Mouse (Mus musculus) kidney, postnatal 10 days (tissue): ENCODE data around the gene Med24.

Experiments
- DNase-seq: peaks from one replicate; pipeline ENCODE4 v3.0.0; 2021; ENCODE audit warnings: mixed read lengths

Gene Med24

DNA sequence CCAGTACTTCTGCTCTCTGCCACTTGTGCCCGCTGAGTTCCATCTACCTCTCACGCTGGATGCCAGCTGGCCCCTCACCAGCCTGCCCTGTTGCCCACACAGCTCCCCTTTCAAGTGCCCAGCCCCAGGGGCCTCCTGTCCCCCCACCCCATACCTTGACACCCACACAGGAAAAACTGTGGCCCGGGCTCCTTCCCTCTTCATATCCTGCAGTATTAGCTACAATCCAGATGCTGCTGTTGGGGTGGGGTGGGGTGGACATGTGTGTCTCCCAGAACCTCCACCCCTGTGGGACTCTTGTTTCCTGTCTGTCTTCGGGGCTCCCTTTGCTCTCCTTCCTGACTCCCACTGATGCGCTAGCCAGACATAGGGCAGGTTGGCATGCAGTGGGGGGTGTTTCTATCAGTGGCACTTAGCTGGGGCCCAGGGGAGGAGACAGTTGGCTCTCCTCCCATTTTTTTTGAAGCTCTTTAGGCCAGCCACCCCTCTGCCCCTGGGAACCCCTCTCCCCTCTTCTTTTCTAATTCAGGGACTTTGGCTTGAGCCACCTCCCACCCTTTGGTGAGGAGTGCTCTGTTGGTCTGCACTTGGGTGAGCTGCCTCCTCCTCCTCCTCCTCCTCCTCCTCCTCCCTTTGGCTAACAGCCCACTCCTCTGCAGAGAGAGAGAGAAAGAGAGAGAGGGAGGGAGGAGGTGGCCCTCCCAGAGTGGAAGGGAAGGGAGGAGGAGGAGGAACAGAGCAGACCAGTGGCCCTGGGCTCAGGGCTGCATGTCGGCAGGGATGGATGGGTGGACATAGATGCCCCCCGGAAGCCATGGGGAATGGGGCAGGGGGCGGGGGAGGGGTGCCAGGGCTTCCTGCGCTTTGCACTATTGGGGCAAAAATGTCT is 36.4 kb upstream of the Med24 start:
- peak; percentile 52 for DNase-seq

DNA sequence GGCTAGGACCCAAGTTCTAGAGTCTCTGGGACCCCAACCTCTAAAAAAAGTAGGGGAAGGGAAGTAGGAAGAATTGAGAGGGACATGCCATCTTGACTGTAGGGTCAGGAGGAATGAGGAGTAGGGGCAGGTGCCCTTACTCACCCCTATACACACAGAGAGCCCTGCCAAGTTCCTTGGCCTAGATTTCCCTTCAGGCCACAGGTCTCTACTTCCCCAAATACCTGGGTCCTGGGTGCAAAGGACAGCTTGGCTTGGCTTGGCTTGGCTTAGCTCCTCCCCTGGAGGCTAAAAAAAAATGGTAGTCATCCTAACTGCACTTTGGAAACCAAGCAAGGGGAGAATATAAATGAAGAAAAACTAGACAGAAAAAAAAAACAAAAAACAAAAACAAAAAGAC is 35.5 kb upstream of the Med24 start:
- no peak for DNase-seq

DNA sequence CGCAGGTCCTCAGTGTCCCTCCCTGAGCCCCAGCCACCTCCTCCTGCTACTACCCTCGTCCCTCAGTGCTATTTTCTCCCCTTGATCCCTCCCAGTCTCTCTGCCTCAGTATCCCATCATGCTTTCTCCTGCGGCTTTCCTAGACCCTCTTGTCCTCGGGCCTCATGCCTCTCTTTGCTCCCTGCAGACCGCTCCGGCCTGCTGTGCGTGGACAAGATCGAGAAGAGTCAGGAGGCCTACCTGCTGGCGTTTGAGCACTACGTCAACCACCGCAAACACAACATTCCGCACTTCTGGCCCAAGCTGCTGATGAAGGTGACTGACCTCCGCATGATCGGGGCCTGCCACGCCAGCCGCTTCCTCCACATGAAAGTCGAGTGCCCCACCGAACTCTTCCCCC is 34.9 kb upstream of the Med24 start:
- no peak for DNase-seq

DNA sequence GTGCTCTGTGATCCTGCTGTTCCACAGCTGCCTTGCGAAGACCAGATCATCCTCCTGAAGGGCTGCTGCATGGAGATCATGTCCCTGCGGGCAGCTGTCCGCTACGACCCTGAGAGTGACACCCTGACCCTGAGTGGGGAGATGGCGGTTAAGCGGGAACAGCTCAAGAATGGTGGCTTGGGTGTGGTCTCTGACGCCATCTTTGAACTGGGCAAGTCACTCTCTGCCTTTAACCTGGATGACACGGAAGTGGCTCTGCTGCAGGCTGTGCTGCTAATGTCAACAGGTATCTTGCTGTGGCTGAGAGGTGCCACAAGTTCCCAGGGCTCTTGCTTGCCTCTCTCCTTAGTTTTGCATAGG is 34.2 kb upstream of the Med24 start:
- DNase-seq, result no peak

DNA sequence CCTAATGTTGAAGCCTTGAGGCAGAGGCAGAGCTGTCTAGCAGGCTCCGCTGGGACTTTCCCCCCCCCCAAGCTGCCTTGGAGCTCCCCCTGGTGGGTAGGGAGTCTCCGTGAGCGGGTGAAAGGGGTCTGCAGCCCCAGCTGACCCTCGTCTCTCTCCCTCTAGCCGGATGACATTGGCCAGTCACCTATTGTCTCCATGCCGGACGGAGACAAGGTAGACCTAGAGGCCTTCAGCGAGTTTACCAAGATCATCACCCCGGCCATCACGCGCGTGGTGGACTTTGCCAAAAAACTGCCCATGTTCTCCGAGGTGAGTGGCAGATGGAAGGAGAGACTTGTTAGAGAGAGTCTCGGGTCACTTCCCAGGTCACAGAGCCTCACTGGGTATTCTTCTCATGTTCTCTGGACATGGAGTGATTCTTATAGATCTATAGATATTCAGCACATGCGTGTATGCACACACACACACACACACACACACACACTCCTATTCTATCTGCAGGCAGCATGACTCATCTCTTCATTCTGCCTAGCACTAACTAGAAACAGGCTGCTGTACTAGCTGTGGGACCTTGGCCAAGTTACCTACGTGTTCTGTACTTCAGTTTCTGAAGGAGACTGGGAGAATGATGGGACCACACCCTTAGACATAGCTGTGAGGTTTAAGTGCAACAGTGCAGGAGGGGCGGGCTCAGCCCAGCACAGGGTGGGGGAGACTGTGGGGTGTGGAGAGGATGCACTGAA is 33.7 kb upstream of the Med24 start:
- no peak for DNase-seq

DNA sequence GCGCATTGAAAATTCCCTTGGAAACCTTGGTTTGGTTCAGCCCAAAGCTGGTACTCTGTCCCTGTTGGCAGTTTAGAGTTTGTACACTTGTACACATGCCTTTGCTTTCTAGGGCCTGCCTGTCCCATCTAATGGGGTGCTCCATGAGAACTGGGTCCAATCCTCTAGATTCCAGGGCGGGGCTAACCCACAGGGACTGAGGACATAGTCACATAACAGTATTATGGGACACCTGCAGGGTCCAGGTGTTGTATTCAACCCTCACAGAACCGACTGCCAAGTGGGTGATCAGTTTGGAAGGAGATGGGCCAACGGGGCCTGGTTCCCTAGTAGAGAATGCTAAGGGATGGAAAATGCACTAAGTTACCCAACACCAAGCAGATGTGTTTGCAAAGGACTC is 32.7 kb upstream of the Med24 start:
- DNase-seq, result no peak

DNA sequence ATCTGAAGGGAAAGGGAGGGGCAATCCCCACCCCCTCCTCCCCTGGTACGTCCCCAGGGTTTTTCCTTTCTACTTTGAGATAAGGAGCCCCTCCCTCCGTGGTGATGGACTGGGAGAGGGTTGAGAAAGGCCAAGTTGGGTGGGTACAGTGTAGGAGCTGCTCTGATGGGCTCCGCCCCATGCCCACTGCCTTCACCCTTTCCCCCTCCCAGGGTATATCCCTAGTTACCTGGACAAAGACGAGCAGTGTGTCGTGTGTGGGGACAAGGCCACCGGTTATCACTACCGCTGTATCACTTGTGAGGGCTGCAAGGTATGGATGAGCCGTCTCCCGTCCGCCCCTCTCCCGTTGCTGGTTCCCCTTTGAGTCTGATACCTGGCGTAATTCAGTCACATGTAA is 27.5 kb upstream of the Med24 start:
- DNase-seq, result no peak

DNA sequence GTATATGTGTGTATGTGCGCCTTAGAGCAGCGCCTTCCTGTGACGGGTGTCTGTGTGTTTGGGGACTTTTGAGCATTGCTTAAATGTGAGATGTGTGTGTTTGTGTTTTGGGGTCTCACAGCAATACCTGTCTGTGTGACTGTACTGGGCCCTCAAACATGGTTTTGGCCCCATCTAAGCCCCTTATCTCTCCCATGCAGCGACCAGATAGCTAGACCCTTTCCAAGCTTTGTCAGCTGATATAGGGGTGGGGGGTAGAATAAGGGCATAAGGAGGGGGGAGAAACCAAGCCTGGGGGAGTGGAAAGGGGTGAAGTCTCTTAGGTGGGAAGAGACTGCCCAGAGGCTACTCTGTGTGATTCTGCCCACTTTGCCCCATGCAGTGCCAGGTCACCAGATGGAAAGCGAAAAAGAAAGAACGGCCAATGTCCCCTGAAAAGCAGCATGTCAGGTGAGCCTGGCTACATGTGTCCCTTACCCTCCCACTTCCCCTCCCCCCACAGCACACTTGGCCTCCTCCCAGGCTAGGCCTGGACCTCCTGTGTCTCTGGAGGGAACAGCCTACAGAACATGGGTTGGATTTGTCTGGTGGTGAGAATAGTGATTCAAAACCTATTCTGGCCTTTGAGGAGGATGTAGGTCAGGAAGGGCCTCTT is 26.6 kb upstream of the Med24 start:
- peak; percentile 30 for DNase-seq

DNA sequence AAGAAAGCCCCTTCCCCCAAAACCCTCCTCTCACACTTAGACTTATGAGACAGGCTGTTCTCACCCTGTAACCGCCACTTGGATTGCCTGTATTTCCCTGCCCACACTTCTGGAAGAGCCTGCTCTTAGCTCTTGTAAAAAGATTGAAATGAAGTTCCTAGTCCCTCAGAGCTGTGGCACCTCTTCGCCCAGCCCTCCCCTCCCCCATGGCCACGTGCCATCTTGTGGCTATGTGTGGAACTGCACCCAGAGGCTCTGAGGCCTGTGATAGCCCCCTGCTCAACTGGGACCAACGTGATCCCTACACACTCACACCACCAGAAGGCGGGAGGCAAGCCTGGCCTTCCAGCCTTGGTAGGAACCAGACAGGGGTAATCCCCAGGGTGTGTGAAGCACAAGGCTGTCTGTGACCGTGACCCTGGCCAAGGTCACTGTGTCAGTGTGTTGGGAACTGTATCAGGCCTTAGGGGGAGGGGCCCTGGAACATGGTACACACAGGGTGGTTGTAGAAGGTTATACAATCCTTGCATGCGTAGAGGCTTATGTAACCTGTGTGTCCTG is 25.5 kb upstream of the Med24 start:
- peak; percentile 86 for DNase-seq

DNA sequence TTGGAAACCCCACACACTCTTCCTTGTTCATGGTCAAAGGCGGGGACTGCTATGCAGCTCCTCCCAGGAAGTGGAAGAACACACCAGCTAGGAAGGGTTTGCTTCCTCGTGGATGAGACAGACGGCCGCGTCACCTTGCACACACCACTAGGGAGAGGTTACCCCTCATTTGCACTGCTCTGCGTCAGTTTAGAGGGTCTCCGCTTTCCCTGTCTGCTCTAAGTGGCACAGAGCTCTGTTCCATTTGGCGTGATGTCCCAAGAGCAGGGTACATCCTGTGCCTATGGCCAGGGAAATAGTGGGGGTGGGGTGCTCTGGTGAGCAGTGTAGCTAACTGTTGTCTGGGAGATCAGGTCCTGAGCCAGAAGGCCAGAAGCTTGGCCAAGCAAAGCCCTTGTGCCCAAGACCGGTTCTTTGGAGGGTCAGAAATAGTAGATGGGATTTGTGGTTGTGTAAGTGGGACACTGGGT is 25.0 kb upstream of the Med24 start:
- DNase-seq, result peak; percentile 37

DNA sequence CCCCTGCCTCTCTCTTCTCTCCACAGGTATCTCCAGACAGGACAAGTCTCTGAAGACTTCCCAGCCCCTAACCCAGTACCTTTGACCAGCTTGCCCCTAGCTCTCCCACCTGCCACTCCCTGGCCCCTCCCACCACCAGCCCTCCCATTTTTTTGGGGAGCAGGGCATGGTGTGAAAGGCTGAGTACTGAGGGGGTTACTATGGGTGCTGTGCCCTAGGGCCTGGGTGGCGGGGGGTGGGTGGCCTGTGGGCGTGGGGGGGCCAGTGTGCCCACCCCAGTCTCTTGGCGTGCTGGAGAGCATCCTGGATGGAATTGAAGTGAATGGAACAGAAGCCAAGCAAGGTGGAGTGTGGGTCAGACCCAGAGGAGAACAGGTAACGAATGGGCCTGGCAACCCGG is 24.0 kb upstream of the Med24 start:
- DNase-seq, result no peak

DNA sequence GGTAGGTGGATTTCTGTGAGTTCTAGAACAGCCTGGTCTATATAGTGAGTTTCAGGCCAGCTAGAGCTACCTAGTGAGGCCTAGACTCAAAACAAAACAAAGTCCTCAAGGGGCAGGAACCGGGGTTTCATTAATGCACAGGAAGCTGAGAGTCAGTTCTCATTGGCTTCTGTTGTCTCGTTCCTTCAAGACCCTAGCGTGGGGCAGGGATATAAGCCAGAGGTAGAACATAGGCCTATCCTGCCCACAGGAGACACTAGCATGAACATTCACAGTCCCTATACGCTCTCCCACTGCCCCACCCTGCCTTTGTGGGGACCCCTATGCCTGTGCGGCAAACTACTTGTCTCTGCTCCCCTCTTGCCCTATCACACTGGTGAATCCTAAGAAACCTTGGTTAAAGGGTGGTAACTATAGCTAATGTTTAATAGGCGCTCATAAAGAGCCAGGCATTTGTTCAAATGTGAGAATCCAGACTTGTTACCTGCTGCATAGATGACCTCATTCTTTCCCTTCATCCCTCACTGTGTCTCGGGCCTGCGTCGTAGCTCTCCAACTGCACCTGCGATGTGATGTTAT is 23.4 kb upstream of the Med24 start:
- DNase-seq, result no peak

DNA sequence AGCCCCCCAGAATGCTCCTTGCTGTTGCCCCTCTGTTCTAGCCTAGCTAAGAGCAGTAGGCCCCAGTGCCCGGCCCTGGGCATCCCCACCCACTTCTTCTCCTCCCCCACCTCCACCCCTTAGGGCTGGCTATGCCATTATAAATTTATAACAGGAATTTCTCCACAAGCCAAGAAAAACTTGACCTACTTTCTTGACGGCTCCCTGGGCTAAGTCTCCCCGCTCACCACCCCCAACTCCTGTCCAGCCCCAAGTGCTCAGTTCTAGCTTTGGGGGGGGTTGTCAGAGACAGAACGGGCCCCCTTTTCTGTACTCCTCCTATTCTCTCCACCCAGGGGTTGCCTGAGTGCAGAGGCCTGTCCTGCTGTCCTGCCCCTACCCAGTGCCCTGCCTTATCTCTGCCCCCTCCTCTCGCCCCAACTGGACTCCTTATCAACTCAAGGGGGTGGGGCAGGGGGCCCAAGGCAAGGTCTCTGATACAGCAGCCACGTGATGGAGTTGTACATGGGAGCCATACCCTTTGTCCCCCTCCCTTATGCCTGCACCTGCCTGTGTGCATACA is 22.1 kb upstream of the Med24 start:
- peak; percentile 77 for DNase-seq

DNA sequence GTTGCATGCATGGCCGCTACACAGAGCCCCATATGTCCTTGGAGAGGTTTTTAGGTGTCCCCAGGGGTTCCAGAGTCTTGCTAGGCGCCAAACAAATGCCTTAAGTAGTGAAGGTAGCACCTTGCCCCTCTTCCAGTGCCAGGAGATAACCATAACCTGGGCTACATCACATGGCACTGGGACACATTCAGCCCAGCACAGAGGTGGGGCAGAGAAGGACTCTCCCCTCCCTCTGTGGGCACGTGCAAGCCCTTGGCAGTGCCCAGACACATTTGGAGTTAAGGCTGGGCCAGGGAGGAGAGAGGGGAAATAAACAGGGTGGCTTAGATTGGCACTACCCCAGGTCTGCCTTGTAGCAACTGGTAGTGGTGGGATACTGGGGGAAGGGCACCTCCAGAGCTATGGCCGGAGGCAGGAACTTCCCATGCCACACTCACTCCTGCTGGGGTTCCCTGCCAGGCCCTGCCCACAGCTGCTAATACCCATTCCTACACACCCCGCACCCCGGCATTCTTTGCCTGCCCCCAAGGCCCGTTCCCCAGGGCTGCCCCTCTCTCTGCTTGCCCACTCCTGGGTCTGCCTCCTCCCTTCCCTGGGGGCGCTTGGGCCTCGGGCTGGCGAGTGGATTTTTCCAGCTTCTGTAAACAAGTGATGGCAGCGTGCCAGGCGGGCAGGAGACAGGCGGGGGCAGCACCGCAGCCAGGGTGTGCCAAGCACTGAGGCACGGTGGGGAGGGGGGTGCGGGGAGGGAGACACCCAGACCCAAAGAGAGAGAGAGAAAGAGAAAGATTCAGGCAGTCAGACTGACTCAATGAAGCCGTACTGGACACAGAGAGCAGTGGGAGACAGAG is 21.3 kb upstream of the Med24 start:
- peak; percentile 92 for DNase-seq

DNA sequence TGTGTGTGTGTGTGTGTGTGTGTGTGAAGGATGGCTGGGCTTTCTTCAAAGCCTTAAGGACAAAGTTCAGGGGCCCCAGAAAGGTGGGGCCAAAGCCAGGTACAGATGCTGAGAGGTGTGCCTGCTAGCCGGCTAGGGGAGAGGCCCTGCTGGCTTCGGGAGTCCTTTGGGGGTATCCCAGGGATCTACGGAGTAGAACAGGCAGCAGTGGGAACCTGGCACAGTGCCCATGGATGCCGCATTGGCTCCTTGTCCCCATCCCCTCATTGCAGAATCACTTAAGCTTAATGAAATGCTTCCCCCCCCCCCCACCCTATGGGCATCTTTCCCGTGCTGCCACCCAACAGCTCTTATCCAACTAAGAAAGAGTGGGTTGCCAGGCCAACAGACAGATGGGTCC is 20.5 kb upstream of the Med24 start:
- peak; percentile 70 for DNase-seq

DNA sequence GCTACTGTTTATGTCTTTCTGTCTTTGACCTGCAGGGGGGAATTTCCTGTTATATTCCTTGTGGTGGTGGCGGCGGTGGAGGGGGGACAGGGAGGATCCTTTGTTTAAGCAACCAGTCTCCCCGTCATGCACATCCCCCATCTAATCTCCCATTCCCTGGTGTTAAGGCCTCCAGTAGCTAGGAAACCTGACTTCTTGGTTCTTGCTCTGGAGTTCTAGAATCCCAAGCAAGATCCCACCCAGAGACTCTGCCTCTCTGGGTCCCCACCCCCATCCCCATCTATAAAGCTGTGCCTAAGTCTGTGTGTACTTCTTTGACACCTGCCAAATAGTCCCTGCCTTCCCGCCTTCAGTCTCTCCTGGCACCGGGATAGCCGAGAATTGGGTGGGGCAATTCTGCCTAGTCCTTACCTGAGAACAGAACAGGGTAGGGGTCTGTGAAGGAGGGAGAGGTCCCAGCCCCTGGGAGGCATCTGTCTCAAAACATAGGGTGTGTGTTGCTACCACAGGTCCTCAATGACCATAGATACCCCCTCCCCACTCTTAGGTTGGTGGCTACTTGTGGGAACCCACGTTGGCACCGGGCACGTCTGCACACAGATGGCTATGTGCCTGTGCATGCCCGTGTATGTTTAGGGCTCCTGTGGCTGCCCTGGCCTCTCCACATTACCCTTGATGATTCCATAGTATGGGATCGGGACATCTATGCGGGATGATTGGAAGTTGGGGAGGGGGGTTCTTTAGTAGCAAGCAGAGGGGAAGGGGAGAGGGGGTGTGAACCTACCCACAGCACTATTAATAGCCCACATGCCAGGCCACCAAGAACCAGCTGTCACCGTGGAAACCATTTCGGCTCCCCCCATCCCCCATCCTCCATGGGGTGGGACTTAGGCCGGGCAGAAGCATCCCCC is 19.5 kb upstream of the Med24 start:
- peak; percentile 64 for DNase-seq

DNA sequence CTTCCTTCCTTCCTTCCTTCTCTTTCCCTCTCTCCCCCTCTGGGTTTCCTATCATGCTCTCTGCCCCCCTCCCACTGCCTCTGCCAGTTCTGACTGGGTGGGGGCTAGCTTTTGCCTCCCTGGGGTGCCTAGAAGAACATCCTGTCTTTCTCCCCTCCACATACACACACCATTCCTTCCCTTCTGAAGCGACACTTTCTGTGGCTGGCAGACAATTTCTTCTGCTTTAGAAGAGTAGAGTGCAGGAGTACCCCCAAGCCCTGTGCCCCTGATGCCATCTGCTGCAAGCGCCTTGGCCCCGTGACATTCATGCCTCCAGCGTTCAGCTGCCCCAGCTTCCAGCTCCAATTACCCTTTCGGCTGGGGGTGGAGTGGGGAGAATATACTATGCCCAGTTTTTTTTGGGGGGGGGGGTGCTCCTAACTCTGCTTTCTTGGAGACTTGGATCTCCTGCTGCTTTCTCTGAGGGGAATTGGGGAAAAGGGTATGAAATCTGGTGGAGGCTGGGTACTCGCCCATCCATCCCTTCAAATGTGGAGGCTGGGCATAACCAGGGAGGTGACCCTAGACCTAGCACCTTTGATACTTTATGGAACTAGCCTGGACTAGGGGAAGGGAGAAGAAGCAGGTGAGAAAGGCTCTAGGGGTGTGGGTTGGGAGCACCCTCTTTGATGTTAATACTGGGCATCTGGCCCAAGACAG is 18.7 kb upstream of the Med24 start:
- DNase-seq, result peak; percentile 39

DNA sequence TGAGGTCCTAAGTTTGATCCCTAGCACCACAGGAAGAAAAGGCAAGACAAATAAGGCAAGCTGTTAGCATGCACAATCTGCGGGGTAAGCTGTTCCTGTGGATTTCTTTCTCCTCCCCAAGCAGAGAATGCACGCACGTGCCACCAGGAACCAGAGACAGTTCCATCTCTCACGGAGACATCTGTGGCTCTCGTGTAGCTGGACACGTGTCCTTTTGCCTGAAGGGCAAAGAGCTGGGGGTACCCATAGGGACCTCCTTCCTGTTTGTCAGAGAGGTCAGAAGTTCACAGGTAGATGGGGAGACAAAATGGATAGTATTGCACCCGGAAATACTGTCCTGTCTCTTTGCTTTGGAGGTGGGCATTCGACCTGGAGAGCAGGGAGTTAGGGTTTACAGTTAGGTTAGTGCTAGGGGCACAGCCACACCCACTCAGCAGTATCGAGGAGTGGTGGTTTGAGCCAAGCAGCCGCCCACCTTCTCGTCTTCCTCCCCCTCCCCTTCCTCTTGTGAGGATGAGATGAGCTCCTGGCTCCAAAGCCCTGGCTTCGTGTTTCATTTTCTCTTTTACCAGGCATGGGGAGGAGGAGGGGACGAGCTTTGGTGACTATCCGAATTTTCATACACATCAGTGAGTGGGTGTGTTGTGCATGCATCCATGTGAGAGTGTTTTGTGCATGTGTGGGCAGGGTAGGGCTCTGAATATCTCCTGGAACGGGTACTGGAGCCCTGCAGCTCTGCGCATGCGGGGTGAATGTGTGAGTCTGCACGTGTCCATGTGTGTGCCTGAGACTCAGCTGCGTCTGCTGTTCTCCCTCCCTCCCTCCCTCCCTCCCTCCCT is 17.8 kb upstream of the Med24 start:
- peak; percentile 86 for DNase-seq
